Mouse (Mus musculus) limb, embryonic 15.5 days (tissue): ENCODE data around the gene Sec61a2. TPM values are rescaled to one million over a fixed set of nuclear protein-coding genes. Genes with fewer than 3 reads are reported as not detected.

ENCODE experiments used
- ATAC-seq: fragments of 200-750 bp; cut with Nextera tagmentation; 2 replicates; pipeline ENCODE4 v1.8.0; 2017; ENCODE audit warnings: low read depth, moderate TSS enrichment; ENCODE audit not compliant: insufficient number of reproducible peaks, low FRiP score, low TSS enrichment
- H3K27ac ChIP-seq: fragments of 300-500 bp; sonication (generic); 2 replicates; pipeline ENCODE4 v1.5.1; 2015; ENCODE audit warnings: moderate library complexity, mild to moderate bottlenecking, inconsistent platforms
- H3K27me3 ChIP-seq: fragments of 300-500 bp; sonication (generic); 2 replicates; pipeline ENCODE4 v1.6.1; 2015; ENCODE audit warnings: inconsistent platforms
- H3K36me3 ChIP-seq: fragments of 300-500 bp; sonication (generic); 2 replicates; pipeline ENCODE4 v1.6.1; 2015; ENCODE audit warnings: inconsistent platforms
- H3K4me1 ChIP-seq: fragments of 300-500 bp; sonication (generic); 2 replicates; pipeline ENCODE4 v1.6.1; 2015; ENCODE audit warnings: inconsistent platforms
- H3K4me2 ChIP-seq: fragments of 300-500 bp; sonication (generic); 2 replicates; pipeline ENCODE4 v1.6.1; 2015; ENCODE audit warnings: mild to moderate bottlenecking, inconsistent platforms
- H3K4me3 ChIP-seq: fragments of 300-500 bp; sonication (generic); 2 replicates; pipeline ENCODE4 v1.5.1; 2015; ENCODE audit warnings: mild to moderate bottlenecking, inconsistent platforms
- H3K9ac ChIP-seq: fragments of 300-500 bp; sonication (generic); 2 replicates; pipeline ENCODE4 v1.6.1; 2015; ENCODE audit warnings: inconsistent platforms
- H3K9me3 ChIP-seq: fragments of 300-500 bp; sonication (generic); 2 replicates; pipeline ENCODE4 v1.6.1; 2016; ENCODE audit warnings: inconsistent platforms
- WGBS: fragments of 180-500 bp; shearing (Covaris S2); methylation state at CpG from one replicate; pipeline ENCODE4 v1.1.7; 2015; 5-methylcytosine and 5-hydroxymethylcytosine counted together
- polyA plus RNA-seq: library from polyadenylated mRNA; unstranded; fragments of >200 nt; fragmentation: Nextera tagmentation; extraction: Ambion mirVana; gene quantifications from 2 replicates; pipeline ENCODE4 v1.2.1, GENCODE M21; 2015

Sec61a2 gene
- polyA plus RNA-seq: 75.9 and 80.5 TPM in 2 replicates

DNA sequence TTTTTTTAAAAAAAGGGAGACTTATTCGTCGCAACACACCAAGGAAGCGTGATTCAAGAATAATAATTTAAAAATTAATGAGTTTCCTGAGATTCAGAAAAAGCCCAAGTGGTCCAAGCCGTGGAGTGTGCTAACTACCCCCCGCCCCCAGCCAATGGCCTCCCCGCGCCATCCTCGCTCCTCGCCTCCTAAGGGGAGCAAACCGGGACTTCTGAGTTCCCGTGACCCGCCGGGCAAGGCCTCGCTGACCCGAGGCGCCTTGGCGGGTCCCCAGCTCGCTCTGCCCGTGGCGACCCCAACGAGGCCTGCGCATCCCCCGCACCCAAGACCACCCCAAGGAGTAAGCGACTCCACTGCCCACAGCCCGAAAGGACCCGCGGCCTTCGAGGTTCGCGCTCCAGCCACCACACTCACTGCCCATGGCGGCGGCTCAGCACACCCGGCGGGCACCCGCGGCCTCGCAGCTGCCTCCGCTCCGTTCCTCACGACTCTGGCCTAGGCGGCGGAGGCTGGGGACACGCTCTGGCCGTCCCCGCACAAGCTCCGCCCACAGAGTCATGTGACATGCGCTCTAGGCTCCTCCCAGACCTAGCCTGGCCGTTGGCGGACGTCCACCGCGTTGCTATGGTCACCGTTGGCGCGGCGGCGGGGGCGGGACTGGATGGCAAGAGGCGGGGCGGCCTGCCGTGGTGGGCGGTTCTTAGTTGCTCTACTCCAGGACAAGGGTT, at the start of gene Sec61a2:
TSS of gene Sec61a2 (minus strand) at position 590 of the 728 bp plus-strand sequence.
- no peaks in the 10 kb centered on the region for H3K27me3 ChIP-seq
- peak within 1 kb of the TSS; percentile 52 for H3K4me2 ChIP-seq
- ATAC-seq: peak; percentile 98
- H3K27ac ChIP-seq: peak within 1 kb of the TSS; percentile 87
- H3K9me3 ChIP-seq: no peaks in the 10 kb centered on the region
- peak within 1 kb of the TSS; percentile 83 for H3K9ac ChIP-seq
- peak within 1 kb of the TSS; percentile 83 for H3K4me3 ChIP-seq
- H3K4me1 ChIP-seq: peaks cover 8% of the 10 kb centered on the region; the same call in 1 of the 2 replicates
- peaks cover 23% of the 10 kb centered on the region for H3K36me3 ChIP-seq
- WGBS: under 1% methylated on average over 62 of the region's 62 CpGs

DNA sequence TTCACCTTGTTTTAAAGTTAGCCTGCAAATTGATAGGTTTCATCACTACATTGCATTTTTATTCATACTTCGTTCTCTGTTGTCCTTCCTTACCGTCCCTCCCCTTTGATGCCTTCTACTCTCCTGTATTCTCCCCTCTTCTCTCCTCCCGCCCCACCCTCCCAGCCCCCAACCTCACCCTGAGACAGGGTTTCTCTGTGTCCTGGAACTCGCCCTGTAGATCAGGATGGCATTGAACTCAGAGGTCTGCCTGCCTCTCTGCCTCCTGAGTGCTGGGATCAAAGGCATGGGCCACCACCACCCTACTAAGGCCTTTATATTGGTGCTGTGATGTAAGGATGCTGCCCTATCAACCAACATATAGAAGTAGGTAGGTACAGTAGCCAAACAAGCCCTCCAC, 47.8 kb upstream of the Sec61a2 start:
- Histone ChIP-seq H3K4me1 (peaks cover 6% of the 10 kb centered on the region; the same call in 1 of the 2 replicates), H3K9ac (no peak overlapping the region), H3K9me3 (no peaks in the 10 kb centered on the region), H3K4me2 (peak overlapping the region; percentile 89), H3K27ac (no peak overlapping the region), H3K36me3 (no peaks in the 10 kb centered on the region), H3K4me3 (peak overlapping the region; percentile 62), H3K27me3 (no peaks in the 10 kb centered on the region)
- no peak for ATAC-seq
- WGBS: 35% methylated on average over 4 of the region's 4 CpGs

DNA sequence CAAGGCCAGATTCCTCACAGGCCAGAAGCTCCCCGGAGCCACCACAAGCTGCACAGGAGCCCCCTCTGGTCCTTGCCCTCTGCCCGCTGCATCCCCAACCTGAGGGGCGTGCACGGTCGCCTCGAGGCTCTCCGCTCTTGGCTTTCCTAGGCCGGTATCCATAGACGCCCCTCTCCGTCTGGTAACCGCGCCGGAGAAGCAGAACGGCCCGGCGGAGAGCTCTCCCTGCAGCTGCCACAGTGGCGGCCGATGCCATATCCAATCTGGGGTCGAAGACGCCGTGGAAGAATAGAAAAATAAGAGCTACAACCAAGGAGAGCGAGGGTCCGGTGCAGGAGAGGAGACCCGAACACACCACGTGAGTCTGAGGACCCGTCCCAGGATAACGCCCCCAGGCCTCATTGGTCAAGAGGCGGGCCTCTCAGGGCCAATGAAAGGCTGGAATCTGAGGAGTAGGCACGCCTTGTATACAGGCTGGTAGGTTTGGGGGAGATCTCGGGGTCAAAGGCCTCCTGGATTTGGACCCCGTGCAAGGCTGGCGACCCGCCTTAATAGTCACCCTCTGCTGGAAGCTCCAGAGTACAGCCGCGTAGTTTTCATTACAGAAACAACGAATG, 47.3 kb upstream of the Sec61a2 start, which contains the start of gene Dhtkd1:
TSS of gene Dhtkd1 (minus strand) at position 377 of the 617 bp plus-strand sequence.
- Histone ChIP-seq H3K4me3 (peak within 1 kb of the TSS; percentile 62), H3K4me1 (peaks cover 6% of the 10 kb centered on the region; the same call in 1 of the 2 replicates), H3K27me3 (no peaks in the 10 kb centered on the region), H3K9me3 (no peaks in the 10 kb centered on the region), H3K4me2 (peak within 1 kb of the TSS; percentile 89), H3K36me3 (no peaks in the 10 kb centered on the region), H3K9ac (peak within 1 kb of the TSS; percentile 68), H3K27ac (no peak within 1 kb of the TSS; the same call in 1 of the 2 replicates)
- peak; percentile 90 for ATAC-seq
- WGBS: under 1% methylated on average over 36 of the region's 36 CpGs

DNA sequence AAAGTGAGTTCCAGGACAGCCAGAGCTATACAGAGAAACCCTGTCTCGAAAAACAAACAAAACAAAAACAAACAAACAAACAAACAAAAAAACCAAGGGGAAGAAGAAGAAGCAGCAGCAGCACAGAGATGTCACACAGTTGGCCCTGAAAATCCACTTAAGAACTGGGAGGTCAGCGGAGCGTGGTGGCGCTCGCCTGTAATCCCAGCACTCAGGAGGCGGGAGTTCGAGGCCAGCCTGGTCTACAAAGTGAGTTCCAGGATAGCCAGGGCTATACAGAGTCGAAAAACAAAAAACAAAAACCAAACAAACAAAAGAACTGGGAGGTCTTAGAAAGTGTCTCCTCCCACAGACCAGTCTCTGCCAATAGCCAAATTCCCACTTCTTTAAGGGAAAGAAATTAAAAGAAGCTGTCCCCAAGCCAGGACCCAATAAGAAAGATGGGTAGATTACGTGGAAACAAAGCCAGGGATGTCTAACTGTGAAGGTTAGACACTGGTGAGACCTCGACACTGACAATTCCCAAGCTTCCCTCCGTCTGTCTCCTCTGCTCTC, 46.7 kb upstream of the Sec61a2 start:
- Histone ChIP-seq H3K4me3 (peak overlapping the region; percentile 62), H3K36me3 (no peaks in the 10 kb centered on the region), H3K9ac (peak overlapping the region; percentile 68), H3K4me2 (peak overlapping the region; percentile 89), H3K4me1 (peaks cover 6% of the 10 kb centered on the region; the same call in 1 of the 2 replicates), H3K27me3 (no peaks in the 10 kb centered on the region), H3K27ac (no peak overlapping the region), H3K9me3 (no peaks in the 10 kb centered on the region)
- no peak for ATAC-seq
- 55% methylated on average over 11 of the region's 11 CpGs for WGBS

DNA sequence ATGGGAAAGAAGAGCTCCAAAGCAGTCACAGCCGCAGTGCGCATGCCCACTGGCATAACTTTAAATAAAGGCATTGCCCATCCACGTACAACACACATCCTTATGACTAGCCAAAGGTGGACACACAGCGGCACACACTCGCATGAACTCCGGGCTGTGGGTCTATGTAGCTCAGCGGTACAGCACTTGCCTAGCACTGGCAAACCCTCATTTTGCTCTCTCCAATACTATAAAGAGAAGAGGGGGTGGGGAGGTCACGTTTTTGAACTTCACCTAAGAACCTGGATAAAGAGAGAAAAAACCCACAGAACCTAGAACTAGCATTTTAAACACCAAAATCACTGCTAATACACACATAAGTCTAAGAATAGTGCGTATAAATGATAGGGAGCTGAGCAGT, 45.7 kb upstream of the Sec61a2 start:
- H3K4me2 ChIP-seq: no peak overlapping the region
- no peak for ATAC-seq
- H3K9ac ChIP-seq: no peak overlapping the region
- H3K27me3 ChIP-seq: no peaks in the 10 kb centered on the region
- 93% methylated on average over 9 of the region's 9 CpGs for WGBS
- no peak overlapping the region for H3K27ac ChIP-seq
- no peaks in the 10 kb centered on the region for H3K36me3 ChIP-seq
- no peak overlapping the region for H3K4me3 ChIP-seq
- no peaks in the 10 kb centered on the region for H3K9me3 ChIP-seq
- peaks cover 6% of the 10 kb centered on the region; the same call in 1 of the 2 replicates for H3K4me1 ChIP-seq

DNA sequence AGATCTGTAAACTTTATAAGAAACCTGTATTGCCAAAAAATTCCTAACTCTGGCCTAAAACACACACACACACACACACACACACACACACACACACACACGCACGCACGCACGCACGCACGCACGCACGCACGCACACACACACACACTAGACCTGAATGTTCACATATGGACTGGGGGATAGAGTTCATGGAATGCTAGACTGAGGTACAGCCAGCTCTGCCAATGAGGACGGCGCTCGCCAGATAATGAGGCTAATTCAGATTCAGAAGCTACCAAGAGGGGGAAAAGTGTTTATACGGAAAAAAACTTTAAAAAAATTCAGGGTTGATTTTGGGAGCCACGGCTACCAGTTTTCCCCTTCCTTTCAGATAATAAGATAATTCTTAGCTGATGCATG, 44.7 kb upstream of the Sec61a2 start:
- Histone ChIP-seq H3K4me3 (no peak overlapping the region), H3K27ac (no peak overlapping the region), H3K36me3 (no peaks in the 10 kb centered on the region), H3K4me2 (no peak overlapping the region), H3K9ac (no peak overlapping the region), H3K27me3 (no peaks in the 10 kb centered on the region), H3K4me1 (peaks cover 6% of the 10 kb centered on the region; the same call in 1 of the 2 replicates), H3K9me3 (no peaks in the 10 kb centered on the region)
- WGBS: 85% methylated on average over 14 of the region's 14 CpGs
- ATAC-seq: no peak

DNA sequence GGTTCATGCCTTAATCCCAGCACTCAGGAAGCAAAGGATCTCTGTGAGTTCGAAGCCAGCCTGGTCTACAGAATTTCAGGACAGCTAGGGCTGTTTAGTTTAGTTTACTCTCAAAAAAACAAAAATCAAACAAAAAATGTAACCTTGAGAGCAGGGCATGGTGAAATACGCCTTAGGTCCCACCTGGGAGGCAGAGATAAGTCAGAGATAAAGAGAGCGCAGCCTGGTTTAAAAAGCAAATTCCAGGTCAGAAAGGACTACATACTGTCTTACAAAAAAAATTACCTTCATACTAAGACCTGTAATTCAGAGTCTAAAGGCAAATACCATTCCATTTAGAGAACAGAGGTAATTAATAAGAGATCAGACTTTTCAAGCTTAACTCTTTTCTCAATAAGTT, 44.1 kb upstream of the Sec61a2 start:
- Histone ChIP-seq H3K27ac (no peak overlapping the region), H3K36me3 (no peaks in the 10 kb centered on the region), H3K4me3 (no peak overlapping the region), H3K4me2 (no peak overlapping the region), H3K27me3 (no peaks in the 10 kb centered on the region), H3K9ac (no peak overlapping the region), H3K4me1 (peaks cover 6% of the 10 kb centered on the region; the same call in 1 of the 2 replicates), H3K9me3 (no peaks in the 10 kb centered on the region)
- 90% methylated on average over 3 of the region's 3 CpGs for whole genome bisulfite sequencing
- ATAC-seq: no peak

DNA sequence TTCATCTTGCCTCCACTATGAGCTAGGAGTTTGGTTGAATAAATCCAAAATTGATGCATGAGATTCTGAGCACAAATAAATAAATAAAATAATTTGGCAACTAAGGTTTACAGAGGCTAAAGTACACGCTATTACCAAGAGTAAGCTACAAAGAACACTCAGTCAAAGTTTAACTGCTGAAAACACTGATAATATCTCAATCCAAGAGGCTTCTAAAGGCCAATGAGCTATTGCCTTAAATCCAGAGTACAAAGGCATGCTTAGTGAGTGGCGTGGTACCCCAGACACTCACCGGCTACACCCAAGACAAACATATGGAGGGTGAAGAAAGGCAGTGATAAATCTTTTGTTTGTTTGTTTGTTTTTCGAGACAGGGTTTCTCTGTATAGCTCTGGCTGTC, 41.3 kb upstream of the Sec61a2 start:
- Histone ChIP-seq H3K36me3 (no peaks in the 10 kb centered on the region), H3K4me3 (no peak overlapping the region), H3K4me1 (no peaks in the 10 kb centered on the region), H3K27me3 (no peaks in the 10 kb centered on the region), H3K4me2 (no peak overlapping the region), H3K9me3 (no peaks in the 10 kb centered on the region), H3K27ac (no peak overlapping the region), H3K9ac (no peak overlapping the region)
- no peak for ATAC-seq
- WGBS: 73% methylated on average over 4 of the region's 4 CpGs

DNA sequence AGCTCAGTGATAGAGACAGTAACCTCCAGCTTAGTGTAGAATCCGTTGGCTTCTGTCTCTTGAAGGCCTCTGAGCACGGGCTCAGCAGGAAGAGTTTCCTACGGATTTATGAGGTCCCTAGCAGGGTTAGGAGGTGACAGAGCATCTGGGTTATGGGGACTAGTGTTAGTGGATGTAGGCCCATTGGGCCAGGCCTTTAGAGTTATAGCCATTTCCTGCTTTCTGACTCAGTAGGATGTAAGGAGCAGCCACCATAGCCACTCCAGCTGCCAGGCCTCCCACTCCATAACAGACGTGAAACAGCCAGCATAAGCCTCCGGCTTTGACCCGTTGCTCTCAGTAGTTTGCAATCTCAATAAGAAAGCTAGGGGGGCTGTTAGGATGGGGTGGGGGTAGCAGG, 40.8 kb upstream of the Sec61a2 start:
- no peaks in the 10 kb centered on the region for H3K9me3 ChIP-seq
- H3K4me1 ChIP-seq: no peaks in the 10 kb centered on the region
- no peak for ATAC-seq
- no peak overlapping the region for H3K4me2 ChIP-seq
- H3K27me3 ChIP-seq: no peaks in the 10 kb centered on the region
- no peak overlapping the region for H3K9ac ChIP-seq
- WGBS: 49% methylated on average over 6 of the region's 6 CpGs
- H3K27ac ChIP-seq: no peak overlapping the region
- no peak overlapping the region for H3K4me3 ChIP-seq
- no peaks in the 10 kb centered on the region for H3K36me3 ChIP-seq

DNA sequence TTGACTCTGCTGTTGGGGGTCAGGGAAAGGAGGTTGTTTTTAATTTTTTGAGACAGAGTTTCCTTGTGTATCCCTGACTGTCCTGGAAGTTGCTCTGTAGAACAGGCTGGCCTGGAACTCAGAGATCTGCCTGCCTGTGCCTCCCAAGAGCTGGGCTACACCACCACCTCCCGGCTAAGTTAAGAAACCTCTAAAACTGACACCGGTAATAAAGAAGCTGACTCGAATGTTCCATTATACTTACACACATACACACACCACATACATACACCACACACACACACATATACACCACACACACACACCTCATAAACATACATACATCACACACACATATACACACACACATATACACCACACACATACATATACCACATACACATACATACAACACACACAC, 39.7 kb upstream of the Sec61a2 start:
- no peak for ATAC-seq
- Histone ChIP-seq H3K36me3 (peaks cover 9% of the 10 kb centered on the region; the same call in 1 of the 2 replicates), H3K4me1 (no peaks in the 10 kb centered on the region), H3K27ac (no peak overlapping the region), H3K9me3 (no peaks in the 10 kb centered on the region), H3K27me3 (no peaks in the 10 kb centered on the region), H3K4me3 (no peak overlapping the region), H3K4me2 (no peak overlapping the region), H3K9ac (no peak overlapping the region)
- 79% methylated on average over 3 of the region's 3 CpGs for WGBS

DNA sequence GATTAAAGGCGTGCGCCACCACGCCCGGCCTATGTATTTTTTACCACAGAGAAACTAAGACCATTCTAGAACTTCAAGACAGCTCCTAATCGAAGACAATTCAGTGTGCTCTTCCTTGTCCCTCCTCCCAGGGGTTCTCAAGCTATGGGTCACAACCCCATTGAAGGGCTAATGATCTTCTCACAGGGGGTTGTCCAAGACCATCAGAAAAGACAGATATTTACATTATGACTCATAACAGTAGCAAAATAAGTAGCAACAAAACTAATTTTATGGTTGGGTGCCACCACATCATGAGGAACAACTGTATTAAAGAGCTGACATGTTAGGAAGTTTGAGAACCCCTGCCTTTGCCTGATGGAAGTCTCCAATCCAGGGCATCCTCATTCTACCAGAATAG, 36.7 kb upstream of the Sec61a2 start:
- no peak overlapping the region for H3K4me2 ChIP-seq
- no peaks in the 10 kb centered on the region for H3K9me3 ChIP-seq
- H3K36me3 ChIP-seq: peaks cover 28% of the 10 kb centered on the region
- H3K27me3 ChIP-seq: no peaks in the 10 kb centered on the region
- H3K4me1 ChIP-seq: no peaks in the 10 kb centered on the region
- no peak for ATAC-seq
- H3K27ac ChIP-seq: no peak overlapping the region
- H3K9ac ChIP-seq: no peak overlapping the region
- H3K4me3 ChIP-seq: no peak overlapping the region
- WGBS: 87% methylated on average over 5 of the region's 5 CpGs
